Mouse (Mus musculus) intestine, postnatal 0 days (tissue): ENCODE measurements around the gene Slc2a13. TPM values are rescaled to one million over a fixed set of nuclear protein-coding genes. Genes with fewer than 3 reads are reported as not detected.

Experiments
- ATAC-seq: fragments of 200-750 bp; cut with Nextera tagmentation; 2 replicates; pipeline ENCODE4 v1.8.0; 2017; ENCODE audit warnings: mild to moderate bottlenecking, moderate TSS enrichment, moderate library complexity
- H3K27ac ChIP-seq: fragments of 300-500 bp; sonication (generic); 2 replicates; pipeline ENCODE4 v1.5.1; 2014; ENCODE audit warnings: mild to moderate bottlenecking, low read depth, low read length, moderate library complexity
- H3K27me3 ChIP-seq: fragments of 300-500 bp; sonication (generic); replicated peaks from 2 replicates; pipeline ENCODE4 v1.6.1; 2014; ENCODE audit warnings: low read length, mixed read lengths; ENCODE audit not compliant: control insufficient read depth, insufficient read depth
- H3K36me3 ChIP-seq: fragments of 300-500 bp; sonication (generic); 2 replicates; pipeline ENCODE4 v1.6.1; 2014; ENCODE audit warnings: mild to moderate bottlenecking, moderate library complexity; ENCODE audit not compliant: control insufficient read depth, insufficient read depth
- H3K4me1 ChIP-seq: fragments of 300-500 bp; sonication (generic); replicated peaks from 2 replicates; pipeline ENCODE4 v1.6.1; 2014; ENCODE audit warnings: antibody characterized with exemption, low read length, mixed read lengths; ENCODE audit not compliant: control insufficient read depth, insufficient read depth
- H3K4me2 ChIP-seq: fragments of 300-500 bp; sonication (generic); replicated peaks from 2 replicates; pipeline ENCODE4 v1.6.1; 2014; ENCODE audit warnings: low read depth, mild to moderate bottlenecking, moderate library complexity
- H3K4me3 ChIP-seq: fragments of 300-500 bp; sonication (generic); 2 replicates; pipeline ENCODE4 v1.5.1; 2014; ENCODE audit warnings: low read depth, low read length
- H3K9ac ChIP-seq: fragments of 300-500 bp; sonication (generic); 2 replicates; pipeline ENCODE4 v1.6.1; 2014; ENCODE audit warnings: mild to moderate bottlenecking, low read depth, low read length
- H3K9me3 ChIP-seq: fragments of 300-500 bp; sonication (generic); 2 replicates; pipeline ENCODE4 v1.6.1; 2016; ENCODE audit warnings: mixed run types; ENCODE audit not compliant: control insufficient read depth
- CTCF ChIP-seq: sonication (generic); IDR thresholded peaks from 2 replicates; pipeline ENCODE4 v1.5.1; 2016; ENCODE audit warnings: low read depth, mild to moderate bottlenecking, control low read depth, antibody characterized with exemption, moderate library complexity
- WGBS: fragments of 180-500 bp; shearing (Covaris S2); extraction: QIAGEN DNeasy Blood & Tissue Kit; methylation state at CpG from one replicate; pipeline ENCODE4 v1.1.7; 2014; 5-methylcytosine and 5-hydroxymethylcytosine counted together
- polyA plus RNA-seq: library from polyadenylated mRNA; unstranded; fragments of >200 nt; fragmentation: Nextera tagmentation; extraction: Ambion mirVana; gene quantifications from 2 replicates; pipeline ENCODE4 v1.2.1, GENCODE M21; 2015

The Slc2a13 gene
- polyA plus RNA-seq, 1 experiment from 2014 or later = 0.76 TPM

DNA sequence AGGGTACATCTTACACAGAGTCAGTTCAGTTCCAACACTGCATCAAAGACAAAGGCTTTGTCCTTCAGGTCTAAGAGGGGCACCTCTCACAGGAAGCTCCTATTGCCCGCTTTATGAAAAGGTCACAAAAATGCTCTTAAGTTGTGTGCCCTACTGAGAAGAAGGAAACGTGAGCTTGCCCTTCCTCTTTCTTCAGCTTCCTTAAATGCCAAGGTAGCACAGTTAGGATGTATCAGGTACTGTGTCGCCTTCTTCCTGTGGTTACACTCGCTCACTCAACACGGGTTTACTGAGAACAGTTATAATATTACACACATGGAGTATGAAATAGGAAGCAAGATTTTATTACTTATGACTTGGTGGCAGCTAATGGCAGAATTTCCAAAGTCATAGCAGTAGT lies 335.8 kb downstream of the Slc2a13 start:
- no peaks in the 10 kb centered on the region for H3K4me1 ChIP-seq
- H3K27ac ChIP-seq = no peak overlapping the region
- H3K9me3 ChIP-seq = no peaks in the 10 kb centered on the region
- 85% methylated on average over 5 of the region's 5 CpGs for WGBS
- no peak overlapping the region for H3K4me2 ChIP-seq
- no peaks in the 10 kb centered on the region for H3K36me3 ChIP-seq
- no peak for ATAC-seq
- H3K27me3 ChIP-seq = no peaks in the 10 kb centered on the region
- TF ChIP-seq CTCF = no peak
- no peak overlapping the region for H3K4me3 ChIP-seq
- H3K9ac ChIP-seq = no peak overlapping the region

Other genes starting within 250 kb of the Slc2a13 start
- 2.5 and 2.6 TPM in 2 replicates for gene Lrrk2, start 99.9 kb upstream of the Slc2a13 start, polyA plus RNA-seq